Mouse (Mus musculus): Measurements from ENCODE around the gene Ddx5.

- no peak for TF ChIP-seq CTCF (IDR thresholded peaks at IDR 0.05)
- TF ChIP-seq POLR2A (IDR thresholded peaks at IDR 0.05; ENCODE audit: insufficient read depth, low read depth, low read length), result peak; percentile 37; the same call in 1 of the 2 replicates
- peak; percentile 80; the same call in 1 of the 2 replicates for TF ChIP-seq EP300 (IDR thresholded peaks at IDR 0.05; ENCODE audit: insufficient read depth, low read depth, low read length)
These were observed 51.8 kb downstream of the Ddx5 start for GRCm38 (mm10) chr11:106737178-106737621.
